Mouse (Mus musculus) macrophage (primary cell): ENCODE data around the gene Vmn2r8. TPM values are rescaled to one million over a fixed set of nuclear protein-coding genes. Genes with fewer than 3 reads are reported as not detected.

Source experiments
- H3K27ac ChIP-seq: fragments of 350-480 bp; formaldehyde crosslinking; 2 replicates; pipeline ENCODE4 v1.9.0; 2021
- H3K36me3 ChIP-seq: fragments of 350-480 bp; formaldehyde crosslinking; 2 replicates; pipeline ENCODE4 v1.9.0; 2021; ENCODE audit errors: inconsistent target
- H3K4me3 ChIP-seq: fragments of 350-480 bp; formaldehyde crosslinking; 2 replicates; pipeline ENCODE4 v1.9.0; 2021; ENCODE audit errors: inconsistent target
- H3K79me2 ChIP-seq: fragments of 350-480 bp; formaldehyde crosslinking; 2 replicates; pipeline ENCODE4 v1.9.0; 2021; ENCODE audit errors: inconsistent target
- WGBS: methylation state at CpG from one replicate; pipeline ENCODE4 v1.1.7; 2026; ENCODE audit warnings: inconsistent platforms; ENCODE audit not compliant: missing documents; 5-methylcytosine and 5-hydroxymethylcytosine counted together
- polyA plus RNA-seq: library from polyadenylated mRNA; stranded (reverse); fragments of 250-400 nt; gene quantifications from 3 replicates; pipeline ENCODE4 v1.2.4, GENCODE M21; 2018; ENCODE audit warnings: inconsistent platforms

The Vmn2r8 gene
- polyA plus RNA-seq, 1 experiment from 2014 or later, result not detected

DNA sequence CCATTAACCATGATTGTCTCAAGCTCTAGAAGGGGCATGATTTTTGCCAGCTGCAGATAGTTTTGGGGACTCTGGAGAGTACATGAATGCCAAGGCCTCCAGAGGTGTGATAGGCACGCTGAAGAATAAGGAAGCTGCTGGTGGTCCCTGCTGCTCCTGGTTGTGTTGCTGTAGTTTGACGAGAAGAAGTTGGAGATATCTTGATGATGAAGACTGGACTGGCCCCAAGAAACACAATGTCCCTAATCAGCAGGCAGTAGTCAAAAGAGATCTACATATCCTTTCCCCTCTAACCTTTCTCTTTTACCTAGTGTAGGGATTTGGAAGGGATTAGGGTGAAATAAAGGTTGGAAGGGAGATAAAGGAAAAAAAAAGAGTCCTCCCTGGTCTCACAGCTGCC lies 66.1 kb downstream of the Vmn2r8 start:
- 84% methylated on average over 2 of the region's 2 CpGs for WGBS
- H3K79me2 ChIP-seq, result no peaks in the 10 kb centered on the region
- H3K36me3 ChIP-seq, result no peaks in the 10 kb centered on the region
- H3K4me3 ChIP-seq, result no peak overlapping the region
- H3K27ac ChIP-seq, result no peak overlapping the region

- Histone ChIP-seq H3K27ac (no peak overlapping the region), H3K79me2 (no peaks in the 10 kb centered on the region), H3K4me3 (no peak overlapping the region), H3K36me3 (no peaks in the 10 kb centered on the region)
- 40% methylated on average over 2 of the region's 2 CpGs for WGBS
Measured at GRCm38 (mm10) chr5:108741844-108742243, 66.8 kb downstream of the Vmn2r8 start.

Other genes with a start within 250 kb of the Vmn2r8 start
- gene Gak, start 179.1 kb downstream of the Vmn2r8 start, polyA plus RNA-seq, result 90.7 to 115 TPM (median 92.4 TPM) in 3 replicates
- gene Tmem175, start 179.1 kb downstream of the Vmn2r8 start, polyA plus RNA-seq, result 20.7 to 30.7 TPM (median 24.4 TPM) in 3 replicates
- 33.4 to 53.3 TPM (median 50.8 TPM) in 3 replicates for gene Idua, start 148.5 kb downstream of the Vmn2r8 start, polyA plus RNA-seq
- gene Dgkq, start 139.2 kb downstream of the Vmn2r8 start, polyA plus RNA-seq, result 5.8 to 11.1 TPM (median 8.4 TPM) in 3 replicates
- gene Slc26a1, start 133.3 kb downstream of the Vmn2r8 start, polyA plus RNA-seq, result not detected in 3 replicates
- 0.64 to 1.9 TPM (median 1.3 TPM) in 3 replicates for gene Fgfrl1, start 116.5 kb downstream of the Vmn2r8 start, polyA plus RNA-seq
- gene Rnf212, start 33.9 kb downstream of the Vmn2r8 start, polyA plus RNA-seq, result not detected in 3 replicates
- not detected in 3 replicates for gene Tmed11, start 13.5 kb downstream of the Vmn2r8 start, polyA plus RNA-seq
- gene Vmn2r9, start 43.8 kb upstream of the Vmn2r8 start, polyA plus RNA-seq, result not detected in 3 replicates
- gene Vmn2r10, start 197.7 kb upstream of the Vmn2r8 start, polyA plus RNA-seq, result not detected in 3 replicates